Mouse (Mus musculus) erythroblast, embryonic 14.5 days (primary cell): Measurements from ENCODE around the gene Rae1.

Source experiments
- GATA1 ChIP-seq: IDR thresholded peaks from 2 replicates; pipeline ENCODE4 v1.6.1; 2012; ENCODE audit warnings: low read length, inconsistent platforms, mixed read lengths
- TAL1 ChIP-seq: IDR thresholded peaks from 3 replicates; pipeline ENCODE4 v1.6.1; 2012; ENCODE audit warnings: low read length, inconsistent platforms, mixed read lengths

DNA sequence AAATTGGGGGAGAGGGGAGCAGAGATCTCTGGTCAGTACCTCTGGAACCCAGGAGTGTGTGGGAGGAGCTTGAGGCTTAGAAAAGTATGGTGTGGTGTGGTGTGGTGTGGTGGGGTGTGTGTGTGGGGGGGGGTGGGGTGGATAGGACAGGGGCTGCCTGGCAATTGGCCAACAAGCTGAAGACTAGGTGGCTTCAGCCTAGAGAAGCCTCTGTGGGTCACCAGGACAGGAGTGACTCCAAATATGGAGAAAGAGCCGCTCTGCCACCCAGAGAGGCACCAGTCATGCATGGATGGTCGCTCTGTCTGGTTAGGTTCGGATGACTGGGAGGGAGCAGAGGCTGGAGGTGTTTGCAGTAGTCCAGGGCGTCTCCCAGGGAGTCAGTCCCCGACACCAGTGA, 47.6 kb downstream of the Rae1 start:
- TF ChIP-seq GATA1 (no peak), TAL1 (no peak)
